Mouse (Mus musculus): Measurements from ENCODE around the gene Inpp4a. TPM values are rescaled to one million over a fixed set of nuclear protein-coding genes. Genes with fewer than 3 reads are reported as not detected.

The Inpp4a gene
- polyA plus RNA-seq, 1 experiment = 4.9 TPM

DNA sequence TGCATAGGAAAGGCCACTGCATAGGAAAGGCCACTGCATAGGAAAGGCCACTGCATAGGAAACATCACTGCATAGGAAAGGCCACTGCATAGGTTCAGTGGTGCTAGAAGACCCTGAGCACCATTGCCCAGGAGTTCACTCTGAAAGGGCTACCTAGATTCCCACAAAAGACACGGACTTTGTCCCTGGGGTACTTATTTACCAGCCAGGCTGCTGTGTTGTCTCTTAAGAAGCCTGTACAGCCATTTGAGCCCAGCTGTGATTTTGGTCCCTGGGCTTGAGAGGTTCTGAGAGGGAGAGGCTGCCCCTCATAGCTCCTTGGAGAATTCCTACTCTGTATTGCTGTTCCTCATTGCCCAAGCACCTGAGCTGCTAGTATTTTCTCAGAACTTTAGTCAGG lies 96.8 kb downstream of the Inpp4a start:
- no peaks in the 10 kb centered on the region for H3K27me3 ChIP-seq (ENCODE audit: control insufficient read depth, insufficient read depth, insufficient read length)
- H3K4me3 ChIP-seq = no peak overlapping the region
- H3ac ChIP-seq (ENCODE audit: control insufficient read depth, insufficient read length) = no peak overlapping the region
- no peak overlapping the region for H3K4me2 ChIP-seq (ENCODE audit: low read depth)
- no peaks in the 10 kb centered on the region for H3K79me2 ChIP-seq (ENCODE audit: control insufficient read depth, insufficient read depth)
- no peaks in the 10 kb centered on the region for H3K36me3 ChIP-seq (ENCODE audit: control insufficient read depth, insufficient read depth)
- TF ChIP-seq MYOD1 (IDR thresholded peaks at IDR 0.05; ENCODE audit: control insufficient read depth in 1 of 3, insufficient read length in 2 of 3, low read depth in 2 of 3) = no peak
- TF ChIP-seq TCF3 (IDR thresholded peaks at IDR 0.05; ENCODE audit: insufficient read length, low read depth) = no peak
- TF ChIP-seq USF1 (IDR thresholded peaks at IDR 0.05; ENCODE audit: low read depth) = no peak
- no peak for TF ChIP-seq POLR2AphosphoS2 (IDR thresholded peaks at IDR 0.05; ENCODE audit: insufficient read length, low read depth)
- TF ChIP-seq POLR2A (IDR thresholded peaks at IDR 0.05; ENCODE audit: insufficient read length, low read depth) = no peak
- no peak for TF ChIP-seq SRF (IDR thresholded peaks at IDR 0.05; ENCODE audit: control insufficient read depth, insufficient read length, low read depth)
- TF ChIP-seq CEBPB (IDR thresholded peaks at IDR 0.05; ENCODE audit: insufficient read depth, poor library complexity, severe bottlenecking) = no peak
- TF ChIP-seq TCF12 (IDR thresholded peaks at IDR 0.05; ENCODE audit: insufficient read depth, poor library complexity, severe bottlenecking) = no peak
- no peak for TF ChIP-seq REST (IDR thresholded peaks at IDR 0.05; ENCODE audit: insufficient read depth, insufficient read length)

DNA sequence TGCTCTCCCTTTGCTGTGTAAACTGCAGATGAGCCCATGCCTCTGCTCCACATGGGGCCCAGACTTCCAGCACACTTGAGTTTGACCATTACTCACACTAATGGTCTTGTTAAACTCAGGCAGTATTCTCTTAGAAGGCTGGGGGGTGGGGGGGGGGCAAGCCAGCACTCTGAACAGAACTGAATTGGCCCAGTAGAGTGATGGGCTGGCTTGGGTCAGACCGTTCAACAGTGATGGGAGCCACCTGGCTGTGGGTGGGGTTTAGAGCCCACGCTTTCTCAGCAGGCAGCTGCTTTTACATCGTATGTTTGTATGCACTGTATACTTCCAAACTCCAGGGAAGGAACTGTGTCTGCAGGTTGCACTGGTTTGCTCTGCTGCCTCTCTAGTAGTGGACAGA lies 99.3 kb downstream of the Inpp4a start:
- Histone ChIP-seq H3K79me2 (ENCODE audit: control insufficient read depth, insufficient read depth) (no peaks in the 10 kb centered on the region), H3ac (ENCODE audit: control insufficient read depth, insufficient read length) (no peak overlapping the region), H3K27me3 (ENCODE audit: control insufficient read depth, insufficient read depth, insufficient read length) (no peaks in the 10 kb centered on the region), H3K36me3 (ENCODE audit: control insufficient read depth, insufficient read depth) (no peaks in the 10 kb centered on the region), H3K4me3 (no peak overlapping the region), H3K4me2 (ENCODE audit: low read depth) (no peak overlapping the region)
- TF ChIP-seq CEBPB (IDR thresholded peaks at IDR 0.05; ENCODE audit: insufficient read depth, poor library complexity, severe bottlenecking) (no peak), POLR2AphosphoS2 (IDR thresholded peaks at IDR 0.05; ENCODE audit: insufficient read length, low read depth) (no peak), MYOD1 (IDR thresholded peaks at IDR 0.05; ENCODE audit: control insufficient read depth in 1 of 3, insufficient read length in 2 of 3, low read depth in 2 of 3) (no peak), TCF3 (IDR thresholded peaks at IDR 0.05; ENCODE audit: insufficient read length, low read depth) (no peak), SRF (IDR thresholded peaks at IDR 0.05; ENCODE audit: control insufficient read depth, insufficient read length, low read depth) (no peak), REST (IDR thresholded peaks at IDR 0.05; ENCODE audit: insufficient read depth, insufficient read length) (no peak), E2F4 (IDR thresholded peaks at IDR 0.05; ENCODE audit: insufficient read depth) (no peak)

DNA sequence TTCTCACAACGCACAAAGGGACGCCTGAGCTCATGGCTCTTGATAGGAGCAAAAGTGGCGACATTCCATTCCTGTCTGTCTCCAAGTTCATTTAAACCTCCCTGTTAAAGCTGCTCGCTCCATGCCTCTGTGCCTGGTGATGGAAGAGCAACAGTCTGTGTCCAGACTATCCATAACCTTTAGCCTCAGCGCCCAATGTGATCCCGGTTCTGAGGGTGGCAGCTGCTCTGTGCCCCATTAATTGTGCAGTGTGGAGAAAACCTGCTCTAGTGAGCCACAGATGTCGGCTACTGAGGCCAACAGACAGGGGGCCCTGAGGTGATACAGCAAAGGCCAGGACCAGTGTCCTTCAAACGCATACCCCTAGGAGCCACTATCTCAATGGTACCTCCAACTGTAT lies 100.1 kb downstream of the Inpp4a start:
- Histone ChIP-seq H3K27me3 (ENCODE audit: control insufficient read depth, insufficient read depth, insufficient read length) (no peaks in the 10 kb centered on the region), H3K36me3 (ENCODE audit: control insufficient read depth, insufficient read depth) (no peaks in the 10 kb centered on the region), H3K4me2 (ENCODE audit: low read depth) (no peak overlapping the region), H3ac (ENCODE audit: control insufficient read depth, insufficient read length) (no peak overlapping the region), H3K79me2 (ENCODE audit: control insufficient read depth, insufficient read depth) (no peaks in the 10 kb centered on the region), H3K4me3 (no peak overlapping the region)
- no peak for TF ChIP-seq TCF12 (IDR thresholded peaks at IDR 0.05; ENCODE audit: insufficient read depth, poor library complexity, severe bottlenecking)
- TF ChIP-seq USF1 (IDR thresholded peaks at IDR 0.05; ENCODE audit: low read depth) = no peak
- TF ChIP-seq MYOG (IDR thresholded peaks at IDR 0.05; ENCODE audit: control insufficient read depth in 1 of 3, insufficient read depth in 1 of 3, insufficient read length in 2 of 3, low read depth in 2 of 3) = no peak
- TF ChIP-seq MYOD1 (IDR thresholded peaks at IDR 0.05; ENCODE audit: control insufficient read depth in 1 of 3, insufficient read length in 2 of 3, low read depth in 2 of 3) = no peak
- no peak for TF ChIP-seq E2F4 (IDR thresholded peaks at IDR 0.05; ENCODE audit: insufficient read depth)
- no peak for TF ChIP-seq TCF3 (IDR thresholded peaks at IDR 0.05; ENCODE audit: insufficient read length, low read depth)
- TF ChIP-seq POLR2AphosphoS2 (IDR thresholded peaks at IDR 0.05; ENCODE audit: insufficient read length, low read depth) = no peak
- no peak for TF ChIP-seq MAX (IDR thresholded peaks at IDR 0.05; ENCODE audit: low read depth)
- no peak for TF ChIP-seq REST (IDR thresholded peaks at IDR 0.05; ENCODE audit: insufficient read depth, insufficient read length)
- no peak for TF ChIP-seq SRF (IDR thresholded peaks at IDR 0.05; ENCODE audit: control insufficient read depth, insufficient read length, low read depth)
- no peak for TF ChIP-seq POLR2A (IDR thresholded peaks at IDR 0.05; ENCODE audit: insufficient read length, low read depth)
- TF ChIP-seq CEBPB (IDR thresholded peaks at IDR 0.05; ENCODE audit: insufficient read depth, poor library complexity, severe bottlenecking) = no peak

DNA sequence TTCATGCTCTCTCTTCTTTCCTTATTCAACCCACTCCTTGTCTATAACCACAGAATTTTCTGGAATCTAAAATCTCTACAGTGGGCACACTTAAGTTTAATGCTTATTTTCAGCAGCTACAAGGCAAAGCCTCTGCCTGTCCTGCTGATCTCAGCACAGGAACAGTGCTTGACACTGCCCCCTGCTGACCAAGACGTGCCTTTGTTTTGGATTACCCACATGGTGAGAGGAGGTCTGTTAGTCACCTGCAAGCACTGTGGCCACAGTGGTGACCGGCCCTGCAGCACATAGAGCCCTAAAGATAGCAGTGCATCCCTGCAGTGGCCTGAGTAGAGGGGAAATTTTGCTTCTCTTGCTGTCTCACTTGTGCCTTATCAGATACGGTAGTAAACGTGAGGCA lies 102.0 kb downstream of the Inpp4a start:
- no peak overlapping the region for H3K4me3 ChIP-seq
- no peaks in the 10 kb centered on the region for H3K27me3 ChIP-seq (ENCODE audit: control insufficient read depth, insufficient read depth, insufficient read length)
- no peaks in the 10 kb centered on the region for H3K36me3 ChIP-seq (ENCODE audit: control insufficient read depth, insufficient read depth)
- TF ChIP-seq SRF (IDR thresholded peaks at IDR 0.05; ENCODE audit: control insufficient read depth, insufficient read length, low read depth) (no peak), TCF3 (IDR thresholded peaks at IDR 0.05; ENCODE audit: insufficient read length, low read depth) (no peak), TCF12 (IDR thresholded peaks at IDR 0.05; ENCODE audit: insufficient read depth, poor library complexity, severe bottlenecking) (no peak), MYOG (IDR thresholded peaks at IDR 0.05; ENCODE audit: control insufficient read depth in 1 of 3, insufficient read depth in 1 of 3, insufficient read length in 2 of 3, low read depth in 2 of 3) (no peak), POLR2A (IDR thresholded peaks at IDR 0.05; ENCODE audit: insufficient read length, low read depth) (no peak), CEBPB (IDR thresholded peaks at IDR 0.05; ENCODE audit: insufficient read depth, poor library complexity, severe bottlenecking) (no peak), USF1 (IDR thresholded peaks at IDR 0.05; ENCODE audit: low read depth) (no peak)
- no peaks in the 10 kb centered on the region for H3K79me2 ChIP-seq (ENCODE audit: control insufficient read depth, insufficient read depth)
- H3K4me2 ChIP-seq (ENCODE audit: low read depth) = no peak overlapping the region
- no peak overlapping the region for H3ac ChIP-seq (ENCODE audit: control insufficient read depth, insufficient read length)

DNA sequence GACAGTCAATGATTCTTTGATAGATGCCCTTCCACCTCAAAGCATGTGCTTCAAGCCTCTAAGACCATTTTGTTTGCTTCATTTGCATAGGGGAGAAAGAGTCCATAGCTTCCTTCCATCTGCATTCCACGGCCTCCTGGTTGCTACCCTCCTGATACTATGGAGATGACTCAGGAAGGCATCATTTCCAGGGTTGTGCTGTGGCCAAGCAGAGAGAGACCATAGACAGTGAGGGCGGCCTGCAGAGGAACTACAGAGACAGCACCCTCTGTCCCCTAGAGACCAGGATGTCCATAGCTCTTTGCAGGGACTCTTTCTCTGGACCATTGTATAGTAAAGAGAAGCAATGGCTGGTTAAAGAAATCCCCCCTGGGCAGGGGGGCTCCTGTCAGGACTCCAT lies 105.5 kb downstream of the Inpp4a start:
- no peak for TF ChIP-seq POLR2AphosphoS2 (IDR thresholded peaks at IDR 0.05; ENCODE audit: insufficient read length, low read depth)
- no peak for TF ChIP-seq MYOD1 (IDR thresholded peaks at IDR 0.05; ENCODE audit: control insufficient read depth in 1 of 3, insufficient read length in 2 of 3, low read depth in 2 of 3)
- no peak for TF ChIP-seq MAX (IDR thresholded peaks at IDR 0.05; ENCODE audit: low read depth)
- no peak for TF ChIP-seq TCF12 (IDR thresholded peaks at IDR 0.05; ENCODE audit: insufficient read depth, poor library complexity, severe bottlenecking)
- TF ChIP-seq TCF3 (IDR thresholded peaks at IDR 0.05; ENCODE audit: insufficient read length, low read depth) = no peak
- no peak for TF ChIP-seq USF1 (IDR thresholded peaks at IDR 0.05; ENCODE audit: low read depth)
- TF ChIP-seq REST (IDR thresholded peaks at IDR 0.05; ENCODE audit: insufficient read depth, insufficient read length) = no peak
- TF ChIP-seq MYOG (IDR thresholded peaks at IDR 0.05; ENCODE audit: control insufficient read depth in 1 of 3, insufficient read depth in 1 of 3, insufficient read length in 2 of 3, low read depth in 2 of 3) = no peak
- TF ChIP-seq SRF (IDR thresholded peaks at IDR 0.05; ENCODE audit: control insufficient read depth, insufficient read length, low read depth) = no peak
- TF ChIP-seq CEBPB (IDR thresholded peaks at IDR 0.05; ENCODE audit: insufficient read depth, poor library complexity, severe bottlenecking) = no peak
- no peak for TF ChIP-seq POLR2A (IDR thresholded peaks at IDR 0.05; ENCODE audit: insufficient read length, low read depth)
- no peak for TF ChIP-seq E2F4 (IDR thresholded peaks at IDR 0.05; ENCODE audit: insufficient read depth)
- H3K4me2 ChIP-seq (ENCODE audit: low read depth) = no peak overlapping the region
- H3K79me2 ChIP-seq (ENCODE audit: control insufficient read depth, insufficient read depth) = no peaks in the 10 kb centered on the region
- no peak overlapping the region for H3K4me3 ChIP-seq
- no peak overlapping the region for H3ac ChIP-seq (ENCODE audit: control insufficient read depth, insufficient read length)
- H3K36me3 ChIP-seq (ENCODE audit: control insufficient read depth, insufficient read depth) = no peaks in the 10 kb centered on the region
- no peaks in the 10 kb centered on the region for H3K27me3 ChIP-seq (ENCODE audit: control insufficient read depth, insufficient read depth, insufficient read length)

Measured in myocyte (in vitro differentiated cells).